Mouse (Mus musculus) urinary bladder, adult 2 months (tissue): ENCODE data around the gene Prss54. TPM values are rescaled to one million over a fixed set of nuclear protein-coding genes. Genes with fewer than 3 reads are reported as not detected.
A peak's percentile ranks its signal among the peaks of the same experiment; 100 is the strongest.

Experiments
- DNase-seq: peaks from one replicate; pipeline ENCODE4 v3.0.0; 2022; ENCODE audit warnings: low spot score
- polyA plus RNA-seq: library from polyadenylated mRNA; depleted of rRNA; stranded (reverse); fragments of >200 nt; gene quantifications from 2 replicates; pipeline ENCODE4 v1.2.3, GENCODE M21; 2012; rRNA removed

Prss54 gene
- polyA plus RNA-seq, 1 experiment: not detected

DNA sequence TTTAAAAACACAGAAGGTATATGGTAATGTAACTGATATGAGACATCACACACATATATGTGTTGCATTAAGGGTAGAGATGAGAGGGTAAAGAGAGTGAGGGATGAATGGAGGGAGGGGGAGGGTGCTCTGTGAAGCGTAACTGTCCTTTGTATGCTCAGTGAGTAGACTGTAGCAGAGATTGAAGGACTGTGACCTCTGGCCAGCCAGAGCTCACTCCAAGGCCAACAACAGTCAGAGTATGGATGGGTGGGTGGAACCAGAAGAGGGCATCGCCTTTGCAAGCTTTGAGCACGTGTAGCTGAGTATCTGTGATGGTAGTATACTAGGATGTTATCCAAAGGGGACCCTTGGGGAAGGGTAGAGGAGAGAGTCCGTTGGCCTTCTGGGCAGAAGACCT lies 24.6 kb downstream of the Prss54 start:
- DNase-seq: no peak

DNA sequence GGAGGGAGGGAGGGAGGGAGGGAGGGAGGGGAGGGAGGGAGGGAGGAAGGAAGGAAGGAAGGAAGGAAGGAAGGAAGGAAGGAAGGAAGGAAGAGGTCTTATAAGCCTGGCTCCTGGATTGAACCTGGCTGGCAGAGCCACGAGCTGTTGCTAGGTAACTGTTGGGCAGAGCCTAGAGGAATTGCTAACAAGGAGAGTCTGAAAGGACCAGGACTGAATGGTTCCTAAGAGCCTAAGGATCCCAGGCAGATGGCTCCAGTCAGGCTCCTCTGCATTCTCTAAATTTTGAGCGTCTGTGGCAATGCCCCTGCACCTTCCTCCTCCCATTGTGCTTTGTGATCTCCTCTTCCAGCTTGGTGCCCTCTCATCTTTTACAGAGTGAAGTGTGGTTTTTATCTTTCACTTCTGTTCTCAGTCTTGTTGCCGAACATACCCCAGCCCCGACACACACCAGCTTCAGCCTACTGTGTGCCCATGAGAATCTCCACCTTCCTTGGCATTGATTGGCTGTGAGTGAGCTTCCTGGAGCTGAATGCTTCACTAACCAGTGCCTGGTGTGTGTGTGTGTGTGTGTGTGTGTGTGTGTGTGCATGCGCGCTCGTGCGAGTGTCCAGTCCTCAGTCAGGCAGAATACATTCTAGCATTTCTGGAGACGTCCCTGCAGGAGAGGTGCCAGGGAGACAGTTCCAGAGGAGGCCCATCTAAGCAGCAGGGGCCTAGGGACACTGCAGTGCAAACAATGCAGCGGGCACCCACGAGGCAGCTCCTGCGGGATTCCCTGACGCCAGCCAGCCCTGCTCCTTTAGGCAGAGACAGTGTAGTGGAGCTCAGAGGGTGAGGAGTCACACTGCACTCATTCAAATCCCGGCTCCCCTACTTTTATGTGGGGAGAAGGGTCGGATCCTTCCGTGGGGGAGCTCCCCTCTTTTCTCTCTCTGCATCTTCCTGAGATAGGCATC lies 26.0 kb downstream of the Prss54 start:
- DNase-seq: no peak

DNA sequence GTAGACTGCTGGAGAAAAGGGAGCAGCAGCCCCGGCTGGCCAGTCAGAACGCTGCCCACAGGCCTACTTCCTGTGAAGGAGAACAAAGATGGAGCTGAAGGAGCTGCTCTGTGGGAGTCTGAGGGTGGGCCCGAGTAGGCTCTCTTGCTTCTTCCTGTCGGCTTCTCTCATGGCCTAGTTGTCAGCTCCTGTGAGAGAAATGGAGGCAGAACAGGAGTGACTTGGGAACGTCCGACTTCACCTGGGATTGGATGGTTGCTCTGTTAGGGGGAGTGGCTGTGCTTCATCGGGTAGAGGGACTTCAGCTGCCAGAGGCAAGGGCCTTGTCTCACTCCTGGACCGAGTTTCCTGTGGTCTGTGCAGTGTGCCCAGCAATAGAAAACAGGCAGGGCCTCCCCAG lies 28.2 kb downstream of the Prss54 start:
- no peak for DNase-seq

DNA sequence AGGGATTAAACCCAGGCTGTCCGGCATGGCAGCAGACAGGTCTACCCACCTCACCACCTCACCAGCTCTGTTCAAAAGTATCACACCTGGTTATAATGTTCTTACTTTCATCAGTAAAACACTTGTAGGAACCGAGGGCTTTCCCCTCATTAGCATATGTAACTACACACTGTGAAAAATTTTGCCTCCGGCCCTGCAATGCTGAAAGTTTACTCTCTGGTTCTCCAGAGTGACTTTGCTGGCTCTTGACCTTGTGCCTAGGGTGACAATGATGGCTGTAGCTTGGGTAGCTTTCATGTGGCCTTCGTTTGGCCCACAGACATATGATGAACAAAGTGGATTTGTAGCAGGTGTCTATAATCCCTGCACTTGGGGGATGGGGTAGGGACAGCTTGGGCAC lies 29.2 kb downstream of the Prss54 start:
- DNase-seq: no peak

DNA sequence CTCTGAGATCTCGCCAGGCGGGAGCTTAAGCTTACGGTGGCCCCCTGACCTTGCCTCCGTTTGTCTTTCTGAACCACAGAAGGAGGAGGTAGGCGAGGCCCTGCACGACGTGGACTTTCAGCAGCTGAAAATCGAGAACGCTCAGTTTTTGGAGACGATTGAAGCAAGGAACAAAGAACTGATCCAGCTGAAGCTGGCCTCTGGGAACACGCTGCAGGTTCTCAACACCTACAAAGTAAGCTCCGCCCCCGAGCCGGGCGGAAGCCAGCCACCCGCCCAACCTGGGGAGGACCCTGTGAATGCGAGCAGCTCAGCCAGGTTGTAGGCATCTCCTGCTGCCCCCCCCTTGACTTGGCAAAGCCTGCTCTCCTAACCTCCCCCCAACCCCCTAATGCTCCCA lies 30.3 kb downstream of the Prss54 start:
- no peak for DNase-seq

DNA sequence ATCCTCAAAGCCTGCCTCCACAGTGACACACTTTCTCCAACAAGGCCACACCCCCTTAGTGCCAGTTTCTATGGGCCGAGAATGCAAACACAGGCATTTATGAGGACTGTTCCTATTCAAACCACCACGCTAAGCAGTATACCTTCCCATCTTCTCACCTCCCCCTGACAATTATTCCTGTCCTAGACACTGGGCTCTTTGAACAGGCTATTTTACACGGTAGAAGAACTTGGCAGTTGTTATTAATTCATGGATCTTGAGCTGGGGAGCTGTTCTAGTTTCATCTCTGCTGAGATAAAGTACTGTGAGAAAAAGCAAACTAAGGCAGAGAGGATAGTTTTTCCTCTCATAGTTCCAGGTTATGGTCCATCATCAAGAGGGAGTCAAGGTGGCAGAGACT lies 33.1 kb downstream of the Prss54 start:
- no peak for DNase-seq

DNA sequence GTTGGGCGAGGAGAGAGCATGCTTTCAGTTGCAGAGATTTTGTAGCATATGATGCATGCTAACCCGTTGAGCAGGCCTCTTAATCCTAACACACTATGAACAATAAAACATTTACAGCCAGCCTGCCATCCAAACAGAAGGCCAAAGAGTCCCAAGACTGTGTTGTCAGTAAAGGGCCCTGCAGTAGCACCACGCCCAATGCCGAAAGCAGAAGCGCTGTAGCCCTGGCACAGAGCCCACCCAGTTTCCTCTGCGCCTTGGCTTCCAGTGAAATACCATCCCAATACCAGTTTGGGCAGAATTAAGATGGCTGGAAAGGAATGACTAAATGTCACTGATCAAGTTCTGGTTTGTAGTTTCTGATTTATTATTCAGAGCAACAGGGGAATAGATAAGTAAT lies 33.9 kb downstream of the Prss54 start:
- no peak for DNase-seq

DNA sequence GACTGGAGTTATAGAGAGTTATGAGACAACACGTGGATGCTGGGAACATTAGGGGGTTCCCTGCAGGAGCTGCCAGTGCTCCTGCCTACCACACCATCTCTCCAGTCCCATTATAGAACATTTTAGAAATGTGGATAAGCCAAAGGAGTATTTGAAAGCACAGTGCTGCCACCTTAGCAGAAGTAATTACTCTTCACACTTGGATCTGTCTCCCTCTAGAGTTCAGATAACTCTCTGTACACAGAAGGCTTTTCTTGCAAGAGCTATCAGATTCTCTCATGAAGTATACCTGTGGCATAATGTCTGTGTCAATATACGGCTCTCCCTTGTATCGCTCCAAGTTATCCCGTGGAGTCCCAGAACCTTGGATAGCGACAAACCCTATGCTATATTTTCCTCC lies 36.7 kb downstream of the Prss54 start:
- DNase-seq: no peak

DNA sequence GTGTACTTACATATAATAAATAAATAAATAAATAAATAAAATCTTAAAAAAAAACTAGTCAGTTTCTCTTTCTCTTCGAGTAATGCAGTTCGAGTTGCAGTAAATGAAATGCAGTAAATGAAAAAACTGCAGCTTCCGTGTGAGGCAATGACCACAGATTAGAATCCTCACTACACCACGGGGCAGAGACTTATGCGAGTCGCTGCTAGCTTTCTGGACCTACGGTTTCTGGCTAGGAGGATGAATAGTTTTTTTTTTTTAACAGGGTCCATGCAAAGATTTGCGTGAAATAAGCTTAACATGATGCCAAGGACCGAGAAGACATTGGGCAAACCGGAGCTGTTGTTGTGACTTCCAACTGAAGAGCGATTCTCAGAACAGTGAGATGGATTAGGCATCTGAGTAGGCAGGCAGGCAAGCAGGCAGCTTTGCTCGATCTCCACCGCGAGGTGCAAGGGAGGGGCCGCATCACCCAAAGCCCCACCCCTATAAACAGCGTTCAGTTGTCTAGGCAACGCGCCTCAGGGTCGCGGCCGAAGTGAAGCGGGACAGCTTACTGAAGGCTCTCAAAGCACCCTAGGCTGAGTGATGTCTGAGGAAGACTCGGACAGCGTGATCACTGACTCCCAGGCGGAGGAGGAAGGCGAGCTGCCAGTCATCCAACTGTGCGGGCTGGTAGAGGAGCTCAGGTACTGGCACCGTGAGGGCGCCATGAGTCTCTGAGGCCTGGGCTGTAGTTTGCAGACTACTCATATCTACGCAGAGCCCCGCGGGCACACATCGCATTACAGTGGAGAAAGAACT lies 42.4 kb downstream of the Prss54 start, which contains the start of gene Ccdc113:
Gene Ccdc113, plus strand, starts transcription at position 502 of the 804 bp plus-strand sequence.
- DNase-seq: peak; percentile 36

DNA sequence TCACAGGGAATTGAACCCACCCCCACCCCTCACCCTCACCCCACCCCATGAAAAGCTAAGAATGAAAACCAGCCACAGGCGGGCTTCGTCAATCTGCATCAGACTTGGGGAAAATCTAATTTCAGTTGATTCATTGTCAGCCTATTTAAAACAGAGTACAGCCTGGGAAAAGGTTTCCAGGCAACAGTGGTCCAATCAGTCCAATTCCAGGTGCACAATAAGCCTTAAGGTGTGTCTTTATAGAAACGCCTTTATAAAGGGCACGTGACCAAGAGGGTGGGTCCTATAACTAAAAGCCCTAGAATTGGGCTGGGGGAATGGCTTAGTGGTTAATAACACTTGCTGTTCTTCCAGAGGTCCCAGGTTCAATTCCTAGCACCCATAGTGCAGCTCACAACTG lies 43.9 kb downstream of the Prss54 start:
- DNase-seq: no peak

DNA sequence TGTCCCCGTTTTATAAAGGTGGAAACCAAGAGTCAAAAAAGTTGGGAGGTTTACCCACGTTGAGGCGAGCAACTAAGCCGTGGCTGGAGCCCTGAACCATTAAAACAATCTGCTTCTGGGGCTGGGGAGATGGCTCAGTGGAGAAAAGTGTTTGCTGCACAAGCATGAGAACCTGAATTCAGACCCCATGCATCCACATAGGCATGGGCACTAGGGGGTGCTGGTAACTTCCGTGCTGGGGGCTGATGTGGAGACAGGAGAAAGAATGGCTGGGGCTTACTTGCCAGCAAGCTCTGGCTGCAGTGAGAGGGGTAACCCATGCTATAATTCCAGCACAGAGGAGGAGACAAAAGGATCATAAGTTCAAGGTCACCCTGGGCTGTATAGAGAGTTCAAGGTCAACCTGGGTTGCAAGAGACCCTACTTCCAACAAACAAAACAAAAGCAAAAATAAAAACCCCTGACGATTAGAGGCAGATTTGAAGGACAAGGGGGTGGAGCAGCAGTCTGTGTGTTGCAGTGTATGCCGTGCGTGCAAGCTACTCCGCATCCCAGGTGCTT lies 47.3 kb downstream of the Prss54 start:
- DNase-seq: no peak

DNA sequence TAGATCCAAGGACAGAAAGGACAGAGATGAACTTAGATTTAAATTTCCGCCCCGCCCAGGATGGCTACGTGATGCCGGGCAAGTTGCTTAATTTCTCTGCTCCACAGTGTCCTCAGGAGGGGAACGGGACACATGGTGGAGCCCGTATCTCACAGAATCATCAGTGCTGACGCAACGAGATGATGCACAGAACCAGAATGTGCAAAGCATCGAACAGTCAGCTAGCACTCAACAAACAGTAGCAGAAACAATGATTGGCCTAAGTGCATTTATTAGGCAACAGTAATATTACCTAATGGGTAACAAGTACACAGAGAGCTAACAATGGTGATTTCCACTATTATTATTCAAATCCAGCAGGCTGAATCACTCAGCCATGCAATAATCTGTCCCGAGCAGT lies 47.9 kb downstream of the Prss54 start:
- no peak for DNase-seq

DNA sequence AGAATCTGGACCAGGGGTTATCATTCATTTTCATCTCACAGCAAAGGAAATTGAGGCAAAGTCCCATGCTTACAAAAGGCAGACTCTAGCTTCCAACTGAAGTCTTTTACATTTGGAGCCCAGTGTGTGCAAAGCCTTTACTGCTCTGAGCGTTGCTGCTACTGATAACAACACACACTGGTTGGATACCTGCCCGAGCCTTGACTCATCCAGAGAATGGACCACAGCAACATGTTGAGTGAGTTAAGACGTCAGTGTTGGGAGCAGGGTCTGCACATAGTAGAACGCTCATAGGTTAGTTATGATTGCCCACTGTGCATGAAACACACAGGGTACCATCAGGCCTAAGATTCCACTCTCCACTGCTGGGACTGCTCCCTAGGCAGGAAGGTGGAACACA lies 52.1 kb downstream of the Prss54 start:
- DNase-seq: no peak

DNA sequence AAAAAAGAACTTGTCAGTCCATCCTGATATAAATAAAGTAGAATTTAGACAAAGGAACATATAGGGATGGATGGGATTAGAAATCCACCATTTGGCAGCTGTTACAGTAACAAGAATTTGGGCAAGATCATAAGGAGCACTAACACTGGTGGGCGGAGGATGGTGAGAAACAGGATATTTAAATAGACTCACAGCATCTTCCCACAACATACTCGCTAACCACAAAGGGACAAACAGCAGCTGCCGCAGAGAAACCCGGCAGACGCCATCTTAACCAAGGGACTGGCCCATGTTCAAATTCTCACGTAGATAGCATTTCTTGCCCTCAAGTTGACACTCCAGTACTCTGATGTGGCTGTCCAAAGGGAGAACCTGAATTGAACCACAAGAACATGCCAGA lies 59.2 kb downstream of the Prss54 start:
- DNase-seq: no peak

DNA sequence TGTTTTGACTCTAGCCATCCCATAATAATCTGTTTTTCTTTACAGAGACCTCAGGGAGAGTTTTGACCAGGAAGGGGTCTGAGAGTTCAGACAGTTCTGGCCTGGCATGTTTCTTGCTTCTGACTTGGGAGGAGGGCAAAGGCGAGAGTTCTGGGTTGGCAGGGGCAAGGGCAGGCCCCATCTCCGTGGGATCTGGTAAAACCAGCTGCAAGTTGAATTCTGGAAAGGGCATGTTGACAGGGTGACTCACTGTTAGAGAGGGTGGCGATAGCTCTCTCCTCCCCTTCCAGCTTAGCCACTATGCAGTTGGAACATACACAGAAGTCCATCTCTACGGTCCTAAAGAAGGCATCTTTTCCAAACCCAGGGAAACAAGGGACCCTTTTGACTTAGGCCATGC lies 62.9 kb downstream of the Prss54 start:
- DNase-seq: peak; percentile 28

DNA sequence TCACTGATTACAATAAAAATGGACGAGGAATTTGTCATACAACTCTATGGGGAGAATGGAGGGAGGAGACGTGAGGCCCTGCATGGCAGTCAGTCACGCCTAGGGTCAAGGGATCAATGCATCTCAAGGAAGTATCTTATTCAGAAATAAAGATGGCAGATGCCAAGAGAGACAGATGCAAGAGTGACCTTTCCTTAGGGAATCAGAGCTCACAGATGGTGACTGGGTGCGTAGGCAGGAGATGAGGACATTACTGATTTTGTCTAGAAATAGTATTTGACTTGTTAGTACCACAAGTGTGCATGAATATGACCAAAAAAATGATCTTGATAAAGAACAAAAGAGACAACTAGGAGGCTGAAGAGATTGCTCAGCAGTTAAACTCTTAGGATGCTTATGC lies 63.9 kb downstream of the Prss54 start:
- no peak for DNase-seq

Other genes starting within 250 kb of the Prss54 start
- gene Zfp319, start 244.4 kb downstream of the Prss54 start, polyA plus RNA-seq: 6.8 and 7.9 TPM in 2 replicates
- gene Usb1, start 244.1 kb downstream of the Prss54 start, polyA plus RNA-seq: 34.5 and 43.1 TPM in 2 replicates
- 17.1 and 27.3 TPM in 2 replicates for gene Mmp15, start 224.1 kb downstream of the Prss54 start, polyA plus RNA-seq
- gene Cfap20, start 141.5 kb downstream of the Prss54 start, polyA plus RNA-seq: 62.3 and 86.8 TPM in 2 replicates
- 38.6 and 44.3 TPM in 2 replicates for gene Csnk2a2, start 86.3 kb downstream of the Prss54 start, polyA plus RNA-seq
- 0.96 and 1.2 TPM in 2 replicates for gene Ccdc113, start 42.3 kb downstream of the Prss54 start, polyA plus RNA-seq
- gene Gins3, start 57.1 kb upstream of the Prss54 start, polyA plus RNA-seq: 3.8 and 4.8 TPM in 2 replicates
- 55.5 and 62.5 TPM in 2 replicates for gene Ndrg4, start 100.6 kb upstream of the Prss54 start, polyA plus RNA-seq
- gene Setd6, start 139.5 kb upstream of the Prss54 start, polyA plus RNA-seq: 30.1 and 31.3 TPM in 2 replicates
- 52.5 and 62.5 TPM in 2 replicates for gene Cnot1, start 231.1 kb upstream of the Prss54 start, polyA plus RNA-seq
- 122 and 134 TPM in 2 replicates for gene Sap18b, start 249.0 kb upstream of the Prss54 start, polyA plus RNA-seq